Mouse (Mus musculus): Measurements from ENCODE around the gene Ugt2a3.
"Not testable (repeated sequence)": the region's sequence is repeated elsewhere in the genome, so short reads cannot be mapped to it uniquely, and the experiment has no call there.

Gene Ugt2a3

GRCm38 (mm10) chr5:87336961-87337697 lies at the start of gene Ugt2a3:
Ugt2a3 (minus strand) TSS chr5:87337195.
- in situ Hi-C loops (cut with MboI, MseI), result no loop called here

DNA sequence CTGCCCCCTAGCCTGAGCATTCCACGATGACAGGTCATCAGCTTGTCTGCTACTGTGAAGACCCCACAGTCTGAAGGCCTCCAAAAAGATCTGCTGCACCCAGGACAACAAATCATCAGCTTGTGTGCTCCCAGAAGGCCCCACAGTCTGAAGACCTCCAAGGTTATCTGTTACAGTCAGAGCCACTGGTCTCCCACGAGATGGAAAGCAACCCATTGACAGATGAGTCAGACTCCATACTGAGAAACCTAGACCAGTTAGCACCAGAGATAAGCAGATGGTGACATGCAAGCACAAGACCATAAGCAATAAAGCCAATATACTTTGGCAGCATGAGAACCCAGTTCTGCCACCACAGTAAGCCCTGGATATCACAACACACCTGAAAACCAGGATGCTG lies 43.2 kb upstream of the Ugt2a3 start:
- in situ Hi-C loops (cut with MboI, MseI), result no loop called here

DNA sequence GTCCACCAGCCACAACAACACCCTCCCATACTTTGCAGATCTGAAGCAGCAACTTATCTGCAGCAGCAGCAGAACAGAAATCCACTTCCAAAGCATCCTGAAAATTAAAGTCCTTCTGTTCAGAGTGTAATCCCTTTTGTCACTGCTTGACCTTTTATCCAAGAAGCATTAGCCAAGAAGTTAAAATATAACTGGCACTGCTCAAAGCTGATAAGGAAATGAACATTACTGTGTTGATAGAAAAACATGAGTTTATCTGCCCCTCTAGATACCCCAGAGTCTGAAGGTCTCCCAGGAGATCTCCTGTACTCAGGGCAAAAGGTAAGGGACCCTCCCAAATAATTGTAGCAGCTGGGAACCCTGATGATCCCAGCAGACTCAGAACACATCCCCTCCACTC lies 42.8 kb upstream of the Ugt2a3 start:
- in situ Hi-C loops (cut with MboI, MseI), result no loop called here

DNA sequence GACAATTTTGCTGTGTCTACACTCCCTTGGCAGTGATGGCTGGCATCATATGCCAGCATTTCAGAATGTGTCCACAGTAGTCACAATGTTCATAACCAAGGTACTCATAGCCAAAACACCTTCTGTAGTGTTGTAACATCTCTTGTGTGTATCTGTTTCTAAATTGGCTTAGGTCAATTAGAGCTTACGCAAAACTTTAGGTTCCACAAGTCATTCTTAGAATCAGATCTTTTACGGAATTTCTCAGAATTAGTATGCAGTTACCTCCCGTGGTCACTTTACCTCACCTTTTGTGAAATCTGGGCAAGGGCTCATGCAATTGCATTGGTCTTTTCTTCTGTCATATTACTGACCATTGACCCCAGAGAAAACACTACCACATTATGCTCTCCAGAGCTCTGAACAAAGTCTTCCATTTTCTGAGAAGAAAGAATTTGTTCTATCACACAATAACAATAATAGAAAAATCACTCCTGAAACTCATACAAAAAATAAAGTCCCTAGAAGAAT lies 38.9 kb upstream of the Ugt2a3 start:
- in situ Hi-C loops (cut with MboI, MseI), result no loop called here

- in situ Hi-C loops (cut with MboI, MseI), result loop anchor here (25.0 kb wide), 1 partner anchor 1761 kb away; no protein-coding TSS in a partner anchor
Measured at GRCm38 (mm10) chr5:87373502-87373863, 36.5 kb upstream of the Ugt2a3 start.

- in situ Hi-C loops (cut with MboI, MseI), result loop anchor here (25.0 kb wide), 1 partner anchor 1761 kb away; no protein-coding TSS in a partner anchor
Measured at GRCm38 (mm10) chr5:87372788-87373501, 36.0 kb upstream of the Ugt2a3 start.

DNA sequence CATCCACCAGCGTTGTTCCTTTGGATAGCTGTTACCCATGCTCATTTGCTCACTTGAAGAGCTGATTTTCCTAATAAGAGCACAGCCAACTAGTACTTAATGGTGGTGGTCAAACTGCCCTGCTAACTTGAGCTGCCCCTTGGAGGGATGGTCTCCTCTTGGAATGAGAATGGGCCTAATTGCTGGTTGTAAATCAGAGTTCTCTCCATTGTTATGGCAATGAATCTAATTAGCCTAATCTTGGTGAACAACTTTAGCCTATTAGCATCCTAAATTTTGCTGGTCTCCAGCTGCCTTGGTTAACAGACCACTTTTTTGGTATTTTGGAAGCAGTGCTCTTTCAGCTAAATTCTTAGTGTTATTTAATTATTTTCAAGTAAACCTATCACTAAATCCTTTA lies 13.4 kb upstream of the Ugt2a3 start:
- in situ Hi-C loops (cut with MboI, MseI), result loop anchor here (25.0 kb wide), 1 partner anchor 1738 kb away; no protein-coding TSS in a partner anchor

DNA sequence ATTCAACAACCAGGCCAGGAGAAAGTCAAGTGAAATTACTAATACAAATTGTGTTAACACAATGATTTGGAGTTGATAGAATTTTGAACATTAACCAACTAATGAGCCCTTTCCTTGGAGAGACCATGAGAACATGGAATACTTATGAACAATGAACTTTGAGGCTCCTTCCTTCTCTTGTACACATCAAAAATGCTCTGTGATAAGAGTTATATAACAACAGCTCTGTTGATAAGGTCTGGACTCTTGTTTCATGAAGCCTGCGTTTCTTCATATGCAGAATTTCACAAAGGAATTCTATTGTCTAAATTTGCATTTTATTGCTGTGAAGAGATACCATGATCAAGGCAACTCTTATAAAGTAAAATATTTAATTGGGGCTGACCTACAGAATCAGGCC lies 12.2 kb upstream of the Ugt2a3 start:
- in situ Hi-C loops (cut with MboI, MseI), result not testable (repeated sequence)

- in situ Hi-C loops (cut with MboI, MseI), result not testable (repeated sequence)
Measured at GRCm38 (mm10) chr5:87347479-87348078, 10.6 kb upstream of the Ugt2a3 start.

DNA sequence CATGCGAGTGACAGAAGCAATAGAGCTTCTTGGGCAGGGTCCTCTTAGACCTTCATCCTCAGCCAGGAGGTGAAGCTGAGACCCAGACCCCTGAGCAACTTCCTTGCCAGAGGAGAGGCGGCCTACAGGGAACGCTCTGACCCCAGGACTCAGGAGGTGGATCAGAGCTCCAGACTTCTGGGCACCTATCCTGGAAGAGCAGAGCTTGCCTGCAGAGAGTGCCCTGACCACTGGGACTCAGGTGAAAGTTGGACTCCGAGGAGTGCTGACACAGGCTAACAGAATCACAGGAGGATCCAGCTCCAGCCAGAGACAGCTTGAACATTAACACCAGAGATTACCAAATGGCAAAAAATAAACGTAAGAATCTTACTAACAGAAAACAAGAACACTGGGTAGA lies 3.5 kb upstream of the Ugt2a3 start:
- in situ Hi-C loops (cut with MboI, MseI), result no loop called here

GRCm38 (mm10) chr5:87335199-87335598 lies 1.8 kb downstream of the Ugt2a3 start:
- in situ Hi-C loops (cut with MboI, MseI), result no loop called here

- in situ Hi-C loops (cut with MboI, MseI), result no loop called here
Measured at GRCm38 (mm10) chr5:87333584-87333983, 3.4 kb downstream of the Ugt2a3 start.

DNA sequence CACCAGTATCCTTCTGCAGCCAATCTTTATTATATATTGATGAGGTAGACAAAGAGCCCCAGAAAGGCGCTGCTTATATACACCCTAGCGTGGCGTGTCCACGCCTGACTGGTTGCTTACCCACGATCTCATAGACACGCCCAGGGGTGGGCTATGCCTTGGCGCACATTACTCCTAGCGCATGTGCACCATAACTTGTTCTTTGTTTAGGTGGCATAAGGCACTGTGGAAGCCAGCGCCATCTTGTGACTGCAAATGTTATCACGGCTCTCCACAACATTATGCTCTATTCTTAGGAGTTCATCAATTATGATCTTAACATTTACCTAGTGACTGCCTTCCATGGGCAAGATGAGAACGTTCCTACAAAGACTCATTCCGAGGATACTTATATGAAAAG lies 25.6 kb downstream of the Ugt2a3 start:
- in situ Hi-C loops (cut with MboI, MseI), result no loop called here

DNA sequence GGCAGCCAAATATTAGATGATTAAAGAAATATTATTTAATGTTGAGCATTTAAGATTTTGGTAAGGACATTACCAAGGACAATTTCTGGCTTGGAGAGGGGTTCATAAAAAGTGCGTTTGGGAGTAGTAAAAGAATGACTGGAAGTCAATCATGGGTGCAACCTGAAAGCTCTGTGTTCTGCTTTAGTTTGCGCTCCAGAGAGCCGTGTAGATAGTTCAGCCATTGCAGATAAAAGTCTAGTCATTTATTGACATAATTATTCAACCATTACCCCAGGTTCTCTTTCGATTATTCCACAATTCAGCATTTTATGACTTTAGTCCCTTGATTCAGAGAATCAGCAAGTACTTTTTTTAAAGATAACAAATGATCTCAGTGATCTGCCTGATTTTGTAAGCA lies 50.8 kb downstream of the Ugt2a3 start:
- in situ Hi-C loops (cut with MboI, MseI), result not testable (repeated sequence)

DNA sequence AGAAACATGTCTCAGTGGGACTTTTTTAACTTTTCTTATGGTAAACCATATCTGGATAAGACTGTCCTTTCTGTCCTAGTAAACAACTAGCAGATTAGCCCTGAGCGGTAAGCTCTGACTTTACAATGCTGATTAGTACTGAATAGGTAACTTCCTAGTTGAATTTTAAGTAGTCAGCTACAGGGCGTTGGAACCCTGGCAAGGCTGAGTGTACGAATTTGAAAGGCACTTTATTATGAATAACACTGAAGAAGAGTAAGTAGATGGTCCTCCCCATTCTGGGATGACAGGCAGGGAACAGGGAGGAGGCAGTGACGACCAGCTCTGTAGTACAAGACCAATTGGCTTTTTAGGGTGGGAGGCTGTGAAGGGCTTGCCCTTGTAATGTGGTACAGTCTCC lies 61.0 kb downstream of the Ugt2a3 start:
- in situ Hi-C loops (cut with MboI, MseI), result not testable (repeated sequence)

DNA sequence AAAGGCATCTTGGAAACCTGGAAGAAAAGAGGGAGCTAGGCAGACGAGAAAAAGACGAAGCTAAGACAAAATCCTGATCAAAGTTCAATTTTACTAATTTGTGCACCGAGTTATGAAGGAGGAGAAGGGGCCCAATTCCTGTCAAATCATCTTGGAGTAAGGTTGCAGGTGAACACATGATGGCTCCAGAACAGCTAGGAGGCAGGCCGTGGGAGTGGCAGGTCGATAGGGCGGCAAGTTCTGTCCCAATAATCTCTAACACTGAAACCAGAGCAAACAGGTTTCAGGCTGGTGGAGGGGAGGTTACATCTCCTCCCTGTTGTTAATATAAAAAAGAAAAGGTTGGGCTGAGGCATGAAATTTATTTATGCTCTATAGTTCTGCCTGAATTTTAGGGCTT lies 61.4 kb downstream of the Ugt2a3 start:
- in situ Hi-C loops (cut with MboI, MseI), result no loop called here

Data from T-helper 2 cell (primary cell).